Mouse (Mus musculus): ENCODE measurements around the gene Mon1b. TPM values are rescaled to one million over a fixed set of nuclear protein-coding genes. Genes with fewer than 3 reads are reported as not detected.

The Mon1b gene
- polyA plus RNA-seq, 1 experiment from 2014 or later = 8.0 TPM

GRCm38 (mm10) chr8:113676811-113677210 is 41.4 kb downstream of the Mon1b start:
- Histone ChIP-seq H3K27ac (ENCODE audit: low read length) (no peak overlapping the region), H3K4me1 (ENCODE audit: control insufficient read depth, insufficient read depth, low read length) (no peaks in the 10 kb centered on the region), H3K9me3 (ENCODE audit: control insufficient read depth, low read depth, low read length) (no peaks in the 10 kb centered on the region), H3K4me3 (ENCODE audit: low read depth, low read length) (no peak overlapping the region), H3K27me3 (ENCODE audit: control insufficient read depth, insufficient read depth, low read length) (no peaks in the 10 kb centered on the region), H3K4me2 (replicated peaks; ENCODE audit: low read depth, low read length) (no peak overlapping the region), H3K36me3 (ENCODE audit: control insufficient read depth, insufficient read depth, low read length) (no peaks in the 10 kb centered on the region), H3K9ac (replicated peaks; ENCODE audit: low read depth, low read length) (no peak overlapping the region)
- WGBS = 86% methylated on average over 1 of the region's 1 CpGs
- no peak for ATAC-seq (ENCODE audit: insufficient number of reproducible peaks, insufficient read depth, low FRiP score, low read depth)

DNA sequence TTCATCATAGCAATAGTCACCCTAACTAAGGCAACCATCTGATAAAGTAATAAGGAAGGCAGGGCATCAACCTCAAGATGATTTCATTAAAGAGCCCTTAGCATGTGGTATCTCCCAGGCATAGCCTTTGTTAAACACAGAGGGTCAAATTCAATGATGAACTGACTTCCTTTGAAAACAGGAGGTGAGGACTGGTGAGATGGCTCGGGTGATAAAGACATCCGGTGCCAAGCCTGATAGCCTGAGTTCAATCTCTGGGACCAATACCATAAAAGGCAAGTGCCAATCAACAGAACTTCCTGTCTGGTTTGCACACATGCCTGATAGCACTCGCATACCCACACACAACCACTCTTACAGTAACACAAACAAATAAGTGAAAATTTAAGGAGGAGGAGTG is 44.0 kb downstream of the Mon1b start:
- Histone ChIP-seq H3K9me3 (ENCODE audit: control insufficient read depth, low read depth, low read length) (no peaks in the 10 kb centered on the region), H3K4me1 (ENCODE audit: control insufficient read depth, insufficient read depth, low read length) (no peaks in the 10 kb centered on the region), H3K27ac (ENCODE audit: low read length) (no peak overlapping the region), H3K9ac (replicated peaks; ENCODE audit: low read depth, low read length) (no peak overlapping the region), H3K36me3 (ENCODE audit: control insufficient read depth, insufficient read depth, low read length) (no peaks in the 10 kb centered on the region), H3K27me3 (ENCODE audit: control insufficient read depth, insufficient read depth, low read length) (no peaks in the 10 kb centered on the region), H3K4me2 (replicated peaks; ENCODE audit: low read depth, low read length) (no peak overlapping the region), H3K4me3 (ENCODE audit: low read depth, low read length) (no peak overlapping the region)
- 78% methylated on average over 3 of the region's 3 CpGs for WGBS
- no peak for ATAC-seq (ENCODE audit: insufficient number of reproducible peaks, insufficient read depth, low FRiP score, low read depth)

DNA sequence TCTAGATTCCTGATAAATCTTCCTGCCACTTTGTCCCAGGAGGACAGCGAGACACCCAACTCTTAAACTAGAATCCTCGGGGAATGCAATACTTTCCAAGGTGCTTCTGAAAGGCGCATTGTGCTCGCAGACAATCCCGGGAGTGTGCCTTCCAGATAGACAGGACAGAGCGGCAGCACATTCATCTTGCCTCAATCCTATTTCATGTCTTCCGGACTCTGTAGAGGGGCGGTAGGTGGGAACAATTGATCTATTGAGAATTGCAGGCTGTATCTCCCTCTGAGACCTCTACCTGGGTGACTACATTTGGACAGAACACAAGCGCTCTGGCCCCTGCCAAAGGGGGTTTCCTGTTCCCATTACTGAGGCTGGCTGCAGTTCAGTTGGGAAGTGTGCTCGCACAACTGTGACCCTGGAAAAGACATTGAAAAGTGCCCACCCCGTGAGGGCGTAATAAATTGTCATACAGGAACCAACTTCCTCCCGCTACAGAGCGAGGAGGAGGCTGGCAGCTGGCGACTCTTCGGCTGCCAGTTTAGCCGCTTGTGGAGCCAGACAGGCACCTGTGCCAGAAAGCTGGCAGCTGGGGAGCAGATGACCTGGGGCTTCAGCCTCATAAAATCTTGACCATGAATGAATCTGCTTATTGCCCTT is 52.6 kb downstream of the Mon1b start:
- no peaks in the 10 kb centered on the region for H3K4me1 ChIP-seq (ENCODE audit: control insufficient read depth, insufficient read depth, low read length)
- H3K4me2 ChIP-seq (replicated peaks; ENCODE audit: low read depth, low read length) = no peak overlapping the region
- H3K9ac ChIP-seq (replicated peaks; ENCODE audit: low read depth, low read length) = no peak overlapping the region; the same call in 1 of the 2 replicates
- ATAC-seq (ENCODE audit: insufficient number of reproducible peaks, insufficient read depth, low FRiP score, low read depth) = no peak
- H3K27ac ChIP-seq (ENCODE audit: low read length) = no peak overlapping the region
- no peaks in the 10 kb centered on the region for H3K27me3 ChIP-seq (ENCODE audit: control insufficient read depth, insufficient read depth, low read length)
- no peaks in the 10 kb centered on the region for H3K9me3 ChIP-seq (ENCODE audit: control insufficient read depth, low read depth, low read length)
- 73% methylated on average over 17 of the region's 17 CpGs for WGBS
- no peak overlapping the region for H3K4me3 ChIP-seq (ENCODE audit: low read depth, low read length)
- H3K36me3 ChIP-seq (ENCODE audit: control insufficient read depth, insufficient read depth, low read length) = no peaks in the 10 kb centered on the region

GRCm38 (mm10) chr8:113688543-113688915 is 53.1 kb downstream of the Mon1b start:
- 84% methylated on average over 8 of the region's 8 CpGs for WGBS
- H3K9ac ChIP-seq (replicated peaks; ENCODE audit: low read depth, low read length) = no peak overlapping the region

GRCm38 (mm10) chr8:113691622-113692343 is 56.4 kb downstream of the Mon1b start:
- ATAC-seq (ENCODE audit: insufficient number of reproducible peaks, insufficient read depth, low FRiP score, low read depth) = no peak
- no peak overlapping the region for H3K4me3 ChIP-seq (ENCODE audit: low read depth, low read length)
- H3K9ac ChIP-seq (replicated peaks; ENCODE audit: low read depth, low read length) = no peak overlapping the region
- no peaks in the 10 kb centered on the region for H3K27me3 ChIP-seq (ENCODE audit: control insufficient read depth, insufficient read depth, low read length)
- WGBS = 68% methylated on average over 14 of the region's 14 CpGs
- H3K9me3 ChIP-seq (ENCODE audit: control insufficient read depth, low read depth, low read length) = no peaks in the 10 kb centered on the region
- no peak overlapping the region for H3K4me2 ChIP-seq (replicated peaks; ENCODE audit: low read depth, low read length)
- no peaks in the 10 kb centered on the region for H3K4me1 ChIP-seq (ENCODE audit: control insufficient read depth, insufficient read depth, low read length)
- no peaks in the 10 kb centered on the region for H3K36me3 ChIP-seq (ENCODE audit: control insufficient read depth, insufficient read depth, low read length)
- H3K27ac ChIP-seq (ENCODE audit: low read length) = no peak overlapping the region

More at GRCm38 (mm10) chr8:113688543-113688915, 53.1 kb downstream of the Mon1b start:
- Histone ChIP-seq H3K36me3 (ENCODE audit: control insufficient read depth, insufficient read depth, low read length) (no peaks in the 10 kb centered on the region), H3K27ac (ENCODE audit: low read length) (no peak overlapping the region), H3K27me3 (ENCODE audit: control insufficient read depth, insufficient read depth, low read length) (no peaks in the 10 kb centered on the region), H3K9me3 (ENCODE audit: control insufficient read depth, low read depth, low read length) (no peaks in the 10 kb centered on the region), H3K4me3 (ENCODE audit: low read depth, low read length) (no peak overlapping the region), H3K4me2 (replicated peaks; ENCODE audit: low read depth, low read length) (no peak overlapping the region), H3K4me1 (ENCODE audit: control insufficient read depth, insufficient read depth, low read length) (no peaks in the 10 kb centered on the region)
- ATAC-seq (ENCODE audit: insufficient number of reproducible peaks, insufficient read depth, low FRiP score, low read depth) = no peak

Other genes with a start within 250 kb of the Mon1b start
- not detected in 2 replicates for gene Syce1l, start 7.6 kb downstream of the Mon1b start, polyA plus RNA-seq (2014; fragmentation: Nextera tagmentation; extraction: Ambion mirVana)
- 1.5 and 1.6 TPM in 2 replicates for gene Adamts18, start 213.2 kb downstream of the Mon1b start, polyA plus RNA-seq (2014; fragmentation: Nextera tagmentation; extraction: Ambion mirVana)

All from stomach, embryonic 14.5 days (tissue).